Mouse (Mus musculus): ENCODE results near the gene Srgap3. TPM values are rescaled to one million over a fixed set of nuclear protein-coding genes. Genes with fewer than 3 reads are reported as not detected.

Gene Srgap3
- polyA plus RNA-seq, 1 experiment from 2014 or later: 31.4 TPM

GRCm38 (mm10) chr6:112846863-112847262 lies 100.2 kb downstream of the Srgap3 start:
- Histone ChIP-seq H3K9me3 (replicated peaks; ENCODE audit: control insufficient read depth, low read length) (no peaks in the 10 kb centered on the region), H3K27me3 (replicated peaks; ENCODE audit: control insufficient read depth, insufficient read depth, low read length) (no peaks in the 10 kb centered on the region), H3K27ac (ENCODE audit: low read depth, low read length) (no peak overlapping the region), H3K36me3 (ENCODE audit: control insufficient read depth, insufficient read depth, low read length) (0 out of 2 replicates have a peak, but pooled peaks cover 3% of the 10 kb centered on the region), H3K9ac (ENCODE audit: low read length) (no peak overlapping the region), H3K4me2 (ENCODE audit: low read length) (no peak overlapping the region), H3K4me1 (ENCODE audit: control insufficient read depth, insufficient read depth, low read length) (peaks cover 15% of the 10 kb centered on the region), H3K4me3 (ENCODE audit: low read depth, low read length) (no peak overlapping the region)
- ATAC-seq: no peak
- no peak for DNase-seq (ENCODE audit: low spot score)
- WGBS: 92% methylated on average over 9 of the region's 9 CpGs

GRCm38 (mm10) chr6:112842426-112842825 lies 104.6 kb downstream of the Srgap3 start:
- no peak overlapping the region; the same call in 1 of the 2 replicates for H3K27ac ChIP-seq (ENCODE audit: low read depth, low read length)
- no peak overlapping the region for H3K4me2 ChIP-seq (ENCODE audit: low read length)
- DNase-seq (ENCODE audit: low spot score) (no peak), ATAC-seq (no peak)
- WGBS: 74% methylated on average over 5 of the region's 5 CpGs
- H3K36me3 ChIP-seq (ENCODE audit: control insufficient read depth, insufficient read depth, low read length): no peaks in the 10 kb centered on the region
- no peaks in the 10 kb centered on the region for H3K27me3 ChIP-seq (replicated peaks; ENCODE audit: control insufficient read depth, insufficient read depth, low read length)
- no peak overlapping the region for H3K4me3 ChIP-seq (ENCODE audit: low read depth, low read length)
- no peaks in the 10 kb centered on the region for H3K9me3 ChIP-seq (replicated peaks; ENCODE audit: control insufficient read depth, low read length)
- H3K9ac ChIP-seq (ENCODE audit: low read length): no peak overlapping the region
- H3K4me1 ChIP-seq (ENCODE audit: control insufficient read depth, insufficient read depth, low read length): peaks cover 44% of the 10 kb centered on the region

GRCm38 (mm10) chr6:112840400-112840799 lies 106.7 kb downstream of the Srgap3 start:
- no peak for ATAC-seq
- DNase-seq (ENCODE audit: low spot score): no peak
- Histone ChIP-seq H3K36me3 (ENCODE audit: control insufficient read depth, insufficient read depth, low read length) (no peaks in the 10 kb centered on the region), H3K27ac (ENCODE audit: low read depth, low read length) (peak overlapping the region; percentile 30; the same call in 1 of the 2 replicates), H3K4me3 (ENCODE audit: low read depth, low read length) (no peak overlapping the region), H3K9me3 (replicated peaks; ENCODE audit: control insufficient read depth, low read length) (no peaks in the 10 kb centered on the region), H3K4me2 (ENCODE audit: low read length) (no peak overlapping the region), H3K9ac (ENCODE audit: low read length) (peak overlapping the region; percentile 33; the same call in 1 of the 2 replicates), H3K4me1 (ENCODE audit: control insufficient read depth, insufficient read depth, low read length) (peaks cover 46% of the 10 kb centered on the region), H3K27me3 (replicated peaks; ENCODE audit: control insufficient read depth, insufficient read depth, low read length) (no peaks in the 10 kb centered on the region)
- WGBS: 45% methylated on average over 5 of the region's 5 CpGs

- Histone ChIP-seq H3K4me1 (ENCODE audit: control insufficient read depth, insufficient read depth, low read length) (peaks cover 47% of the 10 kb centered on the region), H3K27ac (ENCODE audit: low read depth, low read length) (peak overlapping the region; percentile 78), H3K36me3 (ENCODE audit: control insufficient read depth, insufficient read depth, low read length) (no peaks in the 10 kb centered on the region), H3K27me3 (replicated peaks; ENCODE audit: control insufficient read depth, insufficient read depth, low read length) (no peaks in the 10 kb centered on the region), H3K4me3 (ENCODE audit: low read depth, low read length) (no peak overlapping the region), H3K9me3 (replicated peaks; ENCODE audit: control insufficient read depth, low read length) (no peaks in the 10 kb centered on the region), H3K4me2 (ENCODE audit: low read length) (peak overlapping the region; percentile 18; the same call in 1 of the 2 replicates), H3K9ac (ENCODE audit: low read length) (peak overlapping the region; percentile 32; the same call in 1 of the 2 replicates)
- DNase-seq (ENCODE audit: low spot score): no peak
- WGBS: 56% methylated on average over 3 of the region's 3 CpGs
- peak; percentile 10 for ATAC-seq
These were observed 107.7 kb downstream of the Srgap3 start for GRCm38 (mm10) chr6:112839391-112839790.

GRCm38 (mm10) chr6:112838879-112839278 lies 108.2 kb downstream of the Srgap3 start:
- peak; percentile 94 for ATAC-seq
- Histone ChIP-seq H3K36me3 (ENCODE audit: control insufficient read depth, insufficient read depth, low read length) (no peaks in the 10 kb centered on the region), H3K9ac (ENCODE audit: low read length) (peak overlapping the region; percentile 32; the same call in 1 of the 2 replicates), H3K9me3 (replicated peaks; ENCODE audit: control insufficient read depth, low read length) (no peaks in the 10 kb centered on the region), H3K27ac (ENCODE audit: low read depth, low read length) (peak overlapping the region; percentile 78), H3K27me3 (replicated peaks; ENCODE audit: control insufficient read depth, insufficient read depth, low read length) (no peaks in the 10 kb centered on the region), H3K4me2 (ENCODE audit: low read length) (peak overlapping the region; percentile 18; the same call in 1 of the 2 replicates), H3K4me1 (ENCODE audit: control insufficient read depth, insufficient read depth, low read length) (peaks cover 52% of the 10 kb centered on the region), H3K4me3 (ENCODE audit: low read depth, low read length) (no peak overlapping the region)
- 6% methylated on average over 2 of the region's 2 CpGs for WGBS
- DNase-seq (ENCODE audit: low spot score): peak; percentile 92

- H3K36me3 ChIP-seq (ENCODE audit: control insufficient read depth, insufficient read depth, low read length): no peaks in the 10 kb centered on the region
- H3K9me3 ChIP-seq (replicated peaks; ENCODE audit: control insufficient read depth, low read length): no peaks in the 10 kb centered on the region
- ATAC-seq: no peak
- no peak for DNase-seq (ENCODE audit: low spot score)
- H3K27me3 ChIP-seq (replicated peaks; ENCODE audit: control insufficient read depth, insufficient read depth, low read length): no peaks in the 10 kb centered on the region
- H3K4me1 ChIP-seq (ENCODE audit: control insufficient read depth, insufficient read depth, low read length): peaks cover 50% of the 10 kb centered on the region
- H3K4me2 ChIP-seq (ENCODE audit: low read length): no peak overlapping the region
- 81% methylated on average over 4 of the region's 4 CpGs for WGBS
- H3K4me3 ChIP-seq (ENCODE audit: low read depth, low read length): no peak overlapping the region
- no peak overlapping the region for H3K27ac ChIP-seq (ENCODE audit: low read depth, low read length)
- H3K9ac ChIP-seq (ENCODE audit: low read length): no peak overlapping the region
These were observed 110.4 kb downstream of the Srgap3 start for GRCm38 (mm10) chr6:112836712-112837111.

GRCm38 (mm10) chr6:112835413-112835812 lies 111.7 kb downstream of the Srgap3 start:
- H3K36me3 ChIP-seq (ENCODE audit: control insufficient read depth, insufficient read depth, low read length): no peaks in the 10 kb centered on the region
- H3K4me3 ChIP-seq (ENCODE audit: low read depth, low read length): no peak overlapping the region
- no peaks in the 10 kb centered on the region for H3K27me3 ChIP-seq (replicated peaks; ENCODE audit: control insufficient read depth, insufficient read depth, low read length)
- DNase-seq (ENCODE audit: low spot score): no peak
- peaks cover 43% of the 10 kb centered on the region for H3K4me1 ChIP-seq (ENCODE audit: control insufficient read depth, insufficient read depth, low read length)
- no peak overlapping the region for H3K9ac ChIP-seq (ENCODE audit: low read length)
- no peak overlapping the region for H3K4me2 ChIP-seq (ENCODE audit: low read length)
- 85% methylated on average over 4 of the region's 4 CpGs for WGBS
- no peaks in the 10 kb centered on the region for H3K9me3 ChIP-seq (replicated peaks; ENCODE audit: control insufficient read depth, low read length)
- no peak overlapping the region for H3K27ac ChIP-seq (ENCODE audit: low read depth, low read length)
- no peak for ATAC-seq

GRCm38 (mm10) chr6:112834430-112834829 lies 112.6 kb downstream of the Srgap3 start:
- DNase-seq (ENCODE audit: low spot score) (no peak), ATAC-seq (no peak)
- 0 out of 2 replicates have a peak overlapping the region, but pooled peaks have one; percentile 49 for H3K27ac ChIP-seq (ENCODE audit: low read depth, low read length)
- peaks cover 34% of the 10 kb centered on the region for H3K4me1 ChIP-seq (ENCODE audit: control insufficient read depth, insufficient read depth, low read length)
- no peaks in the 10 kb centered on the region for H3K36me3 ChIP-seq (ENCODE audit: control insufficient read depth, insufficient read depth, low read length)
- H3K4me2 ChIP-seq (ENCODE audit: low read length): no peak overlapping the region
- no peaks in the 10 kb centered on the region for H3K27me3 ChIP-seq (replicated peaks; ENCODE audit: control insufficient read depth, insufficient read depth, low read length)
- 84% methylated on average over 5 of the region's 5 CpGs for WGBS
- no peak overlapping the region for H3K9ac ChIP-seq (ENCODE audit: low read length)
- H3K4me3 ChIP-seq (ENCODE audit: low read depth, low read length): no peak overlapping the region
- H3K9me3 ChIP-seq (replicated peaks; ENCODE audit: control insufficient read depth, low read length): no peaks in the 10 kb centered on the region

GRCm38 (mm10) chr6:112833763-112834162 lies 113.3 kb downstream of the Srgap3 start:
- no peaks in the 10 kb centered on the region for H3K9me3 ChIP-seq (replicated peaks; ENCODE audit: control insufficient read depth, low read length)
- WGBS: 46% methylated on average over 6 of the region's 6 CpGs
- DNase-seq (ENCODE audit: low spot score) (no peak), ATAC-seq (no peak)
- H3K27ac ChIP-seq (ENCODE audit: low read depth, low read length): peak overlapping the region; percentile 49; the same call in 1 of the 2 replicates
- H3K36me3 ChIP-seq (ENCODE audit: control insufficient read depth, insufficient read depth, low read length): peaks cover 6% of the 10 kb centered on the region; the same call in 1 of the 2 replicates
- peak overlapping the region; percentile 50 for H3K9ac ChIP-seq (ENCODE audit: low read length)
- no peak overlapping the region for H3K4me2 ChIP-seq (ENCODE audit: low read length)
- H3K27me3 ChIP-seq (replicated peaks; ENCODE audit: control insufficient read depth, insufficient read depth, low read length): no peaks in the 10 kb centered on the region
- no peak overlapping the region for H3K4me3 ChIP-seq (ENCODE audit: low read depth, low read length)
- peaks cover 27% of the 10 kb centered on the region for H3K4me1 ChIP-seq (ENCODE audit: control insufficient read depth, insufficient read depth, low read length)

Measured in forebrain, embryonic 14.5 days (tissue).